In the genomic region with DNA sequence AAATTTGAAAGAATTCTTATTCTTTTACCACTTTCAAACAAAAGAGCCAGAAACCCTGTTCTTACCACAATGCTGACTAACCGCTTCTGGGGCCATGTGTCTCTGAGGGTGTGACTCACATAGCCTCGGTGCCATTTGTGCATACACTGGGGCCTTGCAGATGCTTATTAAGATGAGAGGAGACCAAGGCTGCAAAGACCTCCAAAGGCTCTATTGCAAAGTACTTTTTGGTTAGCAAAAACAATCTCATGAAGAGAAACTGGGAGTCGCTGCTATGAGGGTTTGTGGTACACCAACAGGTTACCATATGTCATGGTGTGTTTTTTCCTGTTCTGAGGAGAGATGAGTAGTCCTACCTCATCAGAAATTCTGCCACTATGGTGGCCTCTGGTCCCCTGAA, we compare ENCODE assay signal across 22 mouse cellular contexts. TPM values are rescaled to one million over a fixed set of nuclear protein-coding genes. Genes with fewer than 3 reads are reported as not detected.
DNase-seq lines count a peak whose midpoint lies in the region; ATAC-seq lines count a peak whose summit lies in the region.
"Had no signal": no experiment of that assay in that cellular context is flagged by ENCODE, and none has a peak within 500 bp of the region (broad histone marks: within the 10 kb centered on the region; RNA-seq: fewer than 3 reads in every experiment).

No protein-coding gene starts in this region.

- no peak overlapping the region for H3K9ac ChIP-seq in neural tube, embryonic 15.5 days (replicated peaks)
- H3K9ac ChIP-seq: embryonic facial prominence, embryonic 12.5 days; hindbrain, embryonic 15.5 days had no signal

- peak; percentile 24 for ATAC-seq in CD4-positive, CD25-positive, alpha-beta regulatory T cell, adult 4 months
- ATAC-seq in neural tube, embryonic 15.5 days (ENCODE audit: low FRiP score), result no peak

- 89% methylated on average over 3 of the region's 3 CpGs for WGBS in neural tube, embryonic 15.5 days

- H3K27me3 ChIP-seq in neural tube, embryonic 15.5 days (replicated peaks), result no peaks in the 10 kb centered on the region
- H3K27me3 ChIP-seq: CH12.LX; embryonic facial prominence, embryonic 12.5 days; hindbrain, embryonic 15.5 days had no signal

- no peak overlapping the region for H3K4me3 ChIP-seq in neural tube, embryonic 15.5 days (replicated peaks)
- H3K4me3 ChIP-seq: embryonic facial prominence, embryonic 12.5 days; hindbrain, embryonic 15.5 days had no signal

- no peak overlapping the region for H3K27ac ChIP-seq in neural tube, embryonic 15.5 days (replicated peaks)
- H3K27ac ChIP-seq: embryonic facial prominence, embryonic 12.5 days; hindbrain, embryonic 15.5 days had no signal

- no peaks in the 10 kb centered on the region for H3K4me1 ChIP-seq in neural tube, embryonic 15.5 days
- H3K4me1 ChIP-seq: embryonic facial prominence, embryonic 12.5 days; hindbrain, embryonic 15.5 days had no signal

- no peaks in the 10 kb centered on the region for H3K36me3 ChIP-seq in neural tube, embryonic 15.5 days
- H3K36me3 ChIP-seq: embryonic facial prominence, embryonic 12.5 days; hindbrain, embryonic 15.5 days had no signal

- DNase-seq in heart, adult 11 months, result peak; percentile 55
- no peak for DNase-seq in heart, adult 9 months (ENCODE audit: low spot score in 2 of 2)
- DNase-seq in adrenal gland, postnatal 14 days, result peak; percentile 54
- peak; percentile 60 for DNase-seq in naive thymus-derived CD4-positive, alpha-beta T cell, adult 2 months (ENCODE audit: low read depth)
- DNase-seq in heart, adult 8-10 months (ENCODE audit: low spot score), result no peak
- DNase-seq in heart, postnatal 4 days, result no peak
- DNase-seq: cerebellum, adult 8-10 months; gastrocnemius, postnatal 14 days; heart, postnatal 14 days; kidney, adult 2 months; kidney, postnatal 14 days; left cerebral cortex, postnatal 4 days; lung, adult 2 months; lung, postnatal 36 days; retina, postnatal 1 day had no signal

- H3K9me3 ChIP-seq in neural tube, embryonic 15.5 days (replicated peaks), result no peaks in the 10 kb centered on the region
- H3K9me3 ChIP-seq: embryonic facial prominence, embryonic 12.5 days; hindbrain, embryonic 15.5 days had no signal

- no peak overlapping the region for H3K4me2 ChIP-seq in neural tube, embryonic 15.5 days
- H3K4me2 ChIP-seq: embryonic facial prominence, embryonic 12.5 days; heart, embryonic 11.5 days; hindbrain, embryonic 15.5 days; liver, embryonic 11.5 days had no signal

RNA-seq across cellular contexts. Expression of a gene that starts 53.4 kb away (rescaled TPM):
- polyA plus RNA-seq in CD4-positive, CD25-positive, alpha-beta regulatory T cell, adult 4 months (2017; shearing (Covaris generic)), result 10 to 100 TPM; 46.9 to 47.7 TPM
- 5.5 and 5.6 TPM in 2 replicates for total RNA-seq in adrenal gland, postnatal 14 days (2021)
- polyA plus RNA-seq in neural tube, embryonic 15.5 days (2015; fragmentation: Nextera tagmentation; extraction: Ambion mirVana), result 9.8 and 10.1 TPM in 2 replicates
- 1 to 10 TPM; 1.6 to 2.8 (median 2.2) TPM for total RNA-seq in heart, adult 8-10 months (2022)
- 10 to 100 TPM; 15.5 to 15.9 TPM for total RNA-seq in heart, postnatal 4 days (2021)

Comparison
In these comparisons a context has a peak if more than half of its experiments do, and no peak if none do; other contexts are left out.
1. DNase-seq: peak in heart, adult 11 months (single experiment), adrenal gland, postnatal 14 days (single experiment) and naive thymus-derived CD4-positive, alpha-beta T cell, adult 2 months (single experiment); none in heart, adult 9 months (0 of 2), heart, adult 8-10 months (single experiment) and heart, postnatal 4 days (single experiment).